Mouse (Mus musculus) C2C12 (cell line): ENCODE data around the gene Rere. TPM values are rescaled to one million over a fixed set of nuclear protein-coding genes. Genes with fewer than 3 reads are reported as not detected.
A peak's percentile ranks its signal among the peaks of the same experiment; 100 is the strongest.

Experiments used
- H3K27me3 ChIP-seq: one replicate; pipeline ENCODE4 v1.6.1; 2011; ENCODE audit not compliant: control insufficient read depth, insufficient read depth, insufficient read length
- H3K36me3 ChIP-seq: one replicate; pipeline ENCODE4 v1.6.1; 2011; ENCODE audit not compliant: control insufficient read depth, insufficient read depth
- H3K4me3 ChIP-seq: one replicate; pipeline ENCODE4 v1.5.1; 2011; ENCODE audit warnings: mild to moderate bottlenecking, control low read depth; ENCODE audit not compliant: poor library complexity, insufficient read depth, severe bottlenecking
- H3K79me2 ChIP-seq: one replicate; pipeline ENCODE4 v1.6.1; 2011; ENCODE audit not compliant: control insufficient read depth, insufficient read depth
- H3K79me3 ChIP-seq: one replicate; pipeline ENCODE4 v1.6.1; 2011; ENCODE audit warnings: low read depth, control low read depth
- H3ac ChIP-seq: one replicate; pipeline ENCODE3; 2011; ENCODE audit warnings: low read depth; ENCODE audit not compliant: control insufficient read depth, insufficient read length
- CEBPB ChIP-seq: IDR thresholded peaks from one replicate; pipeline ENCODE4 v1.6.1; 2011; ENCODE audit warnings: low read depth, mild to moderate bottlenecking, control low read depth, moderate library complexity
- CTCF ChIP-seq: IDR thresholded peaks from one replicate; pipeline ENCODE4 v1.5.1; 2011; ENCODE audit not compliant: control insufficient read depth, insufficient read depth, insufficient read length
- FOSL1 ChIP-seq: IDR thresholded peaks from one replicate; pipeline ENCODE4 v1.8.0; 2011; ENCODE audit warnings: mild to moderate bottlenecking, low read length; ENCODE audit not compliant: poor library complexity, insufficient read depth, severe bottlenecking
- MAX ChIP-seq: IDR thresholded peaks from one replicate; pipeline ENCODE4 v1.6.1; 2011; ENCODE audit warnings: mild to moderate bottlenecking, control low read depth
- MYOD1 ChIP-seq: IDR thresholded peaks from one replicate; pipeline ENCODE4 v1.6.1; 2011; ENCODE audit warnings: low read depth; ENCODE audit not compliant: control insufficient read depth, insufficient read length
- MYOG ChIP-seq: IDR thresholded peaks from one replicate; pipeline ENCODE4 v1.6.1; 2011; ENCODE audit not compliant: control insufficient read depth, insufficient read length; ENCODE audit errors: extremely low read depth
- USF1 ChIP-seq: IDR thresholded peaks from one replicate; pipeline ENCODE4 v1.6.1; 2011; ENCODE audit warnings: low read depth, mild to moderate bottlenecking, control low read depth, moderate library complexity
- polyA plus RNA-seq: library from polyadenylated mRNA; unstranded; fragments of >200 nt; fragmentation: generic; extraction: Trizol; gene quantifications from one replicate; pipeline ENCODE4 v1.2.1, GENCODE M21; 2012; ENCODE audit warnings: missing spikeins

The Rere gene
- polyA plus RNA-seq, 1 experiment: 27.1 TPM

GRCm38 (mm10) chr4:150622641-150623040 lies 341.2 kb downstream of the Rere start:
- TF ChIP-seq CEBPB (no peak), MAX (no peak), FOSL1 (no peak), MYOG (no peak), USF1 (no peak), MYOD1 (no peak), CTCF (no peak)
- Histone ChIP-seq H3K79me2 (no peaks in the 10 kb centered on the region), H3ac (no peak overlapping the region), H3K36me3 (peaks cover 20% of the 10 kb centered on the region), H3K4me3 (no peak overlapping the region), H3K27me3 (no peaks in the 10 kb centered on the region), H3K79me3 (no peaks in the 10 kb centered on the region)

DNA sequence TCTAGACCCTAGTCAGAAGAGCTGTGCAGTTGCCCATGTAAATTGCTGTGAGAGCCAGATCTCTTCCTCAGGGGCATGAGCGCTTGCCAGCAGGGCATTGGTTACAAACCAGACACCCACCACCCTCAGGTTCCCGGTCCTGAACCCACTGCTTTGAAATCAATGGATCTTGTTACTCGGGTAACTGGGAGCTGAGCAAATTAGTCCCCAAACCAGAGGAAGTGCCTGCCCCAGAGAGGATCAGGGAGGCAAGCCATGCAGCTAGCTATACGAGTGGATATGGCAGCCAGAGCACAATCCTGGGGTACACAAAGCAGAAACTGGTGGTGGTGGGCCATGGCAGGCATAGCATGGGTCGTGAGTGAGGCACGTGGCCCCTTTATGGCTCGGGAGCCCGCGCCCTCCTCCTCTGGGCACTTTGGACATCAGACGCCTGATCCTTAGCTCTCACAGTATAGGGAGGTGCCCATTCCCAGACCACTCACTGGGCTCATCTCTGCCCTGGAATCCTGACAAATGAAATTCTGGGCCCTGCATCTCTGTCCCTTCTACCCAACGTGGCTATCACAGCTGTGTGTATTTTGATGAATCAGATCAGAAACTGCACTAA lies 342.9 kb downstream of the Rere start:
- Histone ChIP-seq H3K36me3 (peaks cover 3% of the 10 kb centered on the region), H3K79me2 (no peaks in the 10 kb centered on the region), H3K4me3 (no peak overlapping the region), H3K27me3 (no peaks in the 10 kb centered on the region), H3ac (no peak overlapping the region), H3K79me3 (no peaks in the 10 kb centered on the region)
- TF ChIP-seq MYOD1 (no peak), FOSL1 (no peak), USF1 (no peak), MAX (no peak), CEBPB (no peak), MYOG (no peak), CTCF (no peak)

GRCm38 (mm10) chr4:150624933-150625332 lies 343.5 kb downstream of the Rere start:
- Histone ChIP-seq H3K27me3 (no peaks in the 10 kb centered on the region), H3K79me2 (no peaks in the 10 kb centered on the region)
- TF ChIP-seq CTCF (no peak), FOSL1 (no peak), MYOD1 (no peak), CEBPB (no peak), MYOG (no peak), MAX (no peak), USF1 (no peak)

GRCm38 (mm10) chr4:150625425-150625824 lies 344.0 kb downstream of the Rere start:
- Histone ChIP-seq H3K79me2 (no peaks in the 10 kb centered on the region), H3K36me3 (no peaks in the 10 kb centered on the region), H3K27me3 (no peaks in the 10 kb centered on the region), H3K4me3 (no peak overlapping the region), H3K79me3 (no peaks in the 10 kb centered on the region), H3ac (no peak overlapping the region)
- no peak for TF ChIP-seq MAX
- no peak for TF ChIP-seq CEBPB
- TF ChIP-seq CTCF: peak; percentile 54
- TF ChIP-seq MYOG: no peak

More at GRCm38 (mm10) chr4:150624933-150625332, 343.5 kb downstream of the Rere start:
- Histone ChIP-seq H3K79me3 (no peaks in the 10 kb centered on the region), H3K36me3 (no peaks in the 10 kb centered on the region), H3K4me3 (no peak overlapping the region), H3ac (no peak overlapping the region)

DNA sequence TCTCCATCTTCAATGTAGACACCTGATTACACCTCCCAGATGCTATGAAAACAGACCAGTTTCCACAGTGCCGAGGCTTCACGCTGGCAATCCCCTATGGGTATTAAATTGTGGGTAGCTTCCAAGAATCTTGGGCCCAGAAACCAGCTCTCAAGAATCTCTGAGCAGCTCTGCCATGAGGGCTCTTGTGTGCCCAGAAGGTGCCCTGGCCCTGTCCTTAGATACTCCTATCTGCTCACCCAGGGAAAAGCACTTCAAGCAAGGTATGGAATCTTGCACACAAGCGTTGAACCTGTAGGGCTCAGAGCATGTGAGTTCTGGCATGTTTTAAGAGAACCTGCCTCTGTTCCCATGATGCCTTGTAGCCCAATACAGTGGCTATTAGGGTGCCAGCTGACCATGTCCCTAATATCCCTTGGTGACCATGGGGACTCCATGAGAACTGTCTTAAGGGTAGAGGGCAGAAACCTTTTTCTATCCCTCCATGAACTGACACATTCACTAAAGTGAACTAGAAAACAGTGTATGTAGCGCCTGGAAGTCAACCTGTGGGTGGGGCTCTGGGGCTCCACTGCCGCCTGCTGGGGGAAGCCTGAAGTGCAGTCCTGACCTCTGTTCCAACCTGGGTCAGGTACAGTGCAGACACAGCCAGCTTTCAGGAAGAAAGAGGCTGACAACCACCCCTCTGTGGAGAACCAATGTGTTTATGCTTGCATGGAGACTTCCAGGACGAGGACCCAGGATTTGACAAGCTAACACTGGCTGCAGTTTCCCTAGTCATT lies 344.7 kb downstream of the Rere start:
- no peak overlapping the region for H3ac ChIP-seq
- no peak overlapping the region for H3K4me3 ChIP-seq
- peak; percentile 51 for TF ChIP-seq CTCF
- TF ChIP-seq CEBPB: no peak
- no peaks in the 10 kb centered on the region for H3K79me2 ChIP-seq
- H3K79me3 ChIP-seq: no peaks in the 10 kb centered on the region
- H3K36me3 ChIP-seq: no peaks in the 10 kb centered on the region
- H3K27me3 ChIP-seq: no peaks in the 10 kb centered on the region

DNA sequence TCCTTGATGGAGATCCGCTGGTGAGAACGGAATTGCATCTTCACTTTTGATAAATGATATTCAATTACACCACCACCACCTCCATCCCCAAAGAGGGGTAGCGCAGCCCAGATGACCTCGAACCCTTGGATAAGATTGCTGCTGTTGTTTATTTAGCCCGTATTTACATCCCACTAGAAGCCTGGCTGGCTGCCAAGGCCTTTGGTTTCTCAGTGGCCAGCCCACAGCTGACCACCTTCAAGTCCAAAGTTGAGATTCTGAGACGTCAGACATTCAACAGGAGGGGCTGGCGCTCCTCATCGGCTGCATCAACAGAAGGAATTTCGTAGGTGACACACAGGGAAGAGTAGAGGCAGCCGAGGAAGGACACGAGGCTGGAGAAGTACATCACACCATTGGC lies 347.8 kb downstream of the Rere start:
- TF ChIP-seq USF1 (no peak), MYOD1 (no peak), FOSL1 (no peak), CTCF (no peak), CEBPB (no peak), MAX (no peak), MYOG (no peak)
- H3ac ChIP-seq: no peak overlapping the region
- no peak overlapping the region for H3K4me3 ChIP-seq
- H3K36me3 ChIP-seq: no peaks in the 10 kb centered on the region
- H3K79me2 ChIP-seq: no peaks in the 10 kb centered on the region
- no peaks in the 10 kb centered on the region for H3K79me3 ChIP-seq
- no peaks in the 10 kb centered on the region for H3K27me3 ChIP-seq
